Mouse (Mus musculus) CH12.LX (cell line): ENCODE data around the gene Nop16.

ENCODE experiments used
- NELFE ChIP-seq: IDR thresholded peaks from 2 replicates; pipeline ENCODE4 v1.6.1; 2011; ENCODE audit warnings: low read depth, low read length, improper control_type of control experiment
- POLR2A ChIP-seq: IDR thresholded peaks from 2 replicates; pipeline ENCODE4 v1.6.1; 2011; ENCODE audit warnings: low read depth, mild to moderate bottlenecking, improper control_type of control experiment, low read length
- TCF12 ChIP-seq: IDR thresholded peaks from 2 replicates; pipeline ENCODE4 v1.6.1; 2014; ENCODE audit warnings: low read depth, mild to moderate bottlenecking, inconsistent platforms, low read length, improper control_type of control experiment

DNA sequence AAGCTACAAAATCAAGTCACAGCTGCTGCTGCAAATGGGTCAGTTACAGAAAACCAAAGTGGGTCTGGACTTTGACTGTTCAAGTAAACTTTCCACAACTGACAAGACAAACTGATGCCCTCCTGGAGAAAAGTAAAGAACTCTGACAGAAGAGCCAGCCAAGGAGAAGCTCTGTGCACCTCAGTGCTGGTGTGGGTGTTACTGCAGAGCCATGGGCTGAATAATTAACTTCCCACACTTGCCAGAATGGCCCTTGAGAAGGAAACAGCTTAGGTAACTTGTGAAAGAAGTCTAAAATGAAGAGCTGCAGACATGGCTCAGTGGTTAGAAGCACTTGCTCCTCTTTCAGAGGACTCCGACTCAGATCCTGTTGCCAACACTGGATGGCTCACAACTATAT is 32.2 kb downstream of the Nop16 start:
- TF ChIP-seq POLR2A, result no peak
- TF ChIP-seq NELFE, result no peak
- no peak for TF ChIP-seq TCF12
